Mouse (Mus musculus): ENCODE data around the gene Cmah. TPM values are rescaled to one million over a fixed set of nuclear protein-coding genes. Genes with fewer than 3 reads are reported as not detected.

The Cmah gene
- polyA plus RNA-seq, 1 experiment: 8.3 TPM

- Histone ChIP-seq H3K4me3 (ENCODE audit: insufficient read depth, low read depth, low read length) (no peak overlapping the region), H3K36me3 (ENCODE audit: control insufficient read depth, insufficient read depth, low read length) (no peaks in the 10 kb centered on the region; the same call in 1 of the 2 replicates), H3K27ac (ENCODE audit: insufficient read depth, low read depth, low read length) (no peak overlapping the region; the same call in 1 of the 2 replicates), H3K27me3 (replicated peaks; ENCODE audit: control insufficient read depth, insufficient read depth, low read length) (no peaks in the 10 kb centered on the region), H3K4me1 (ENCODE audit: control insufficient read depth, insufficient read depth, low read length) (no peaks in the 10 kb centered on the region)
- 42% methylated on average over 6 of the region's 6 CpGs for WGBS
- peak; percentile 42 for DNase-seq
- TF ChIP-seq CTCF (conservative IDR thresholded peaks at IDR 0.05; ENCODE audit: insufficient read depth, insufficient read length, low read depth, low read length): no peak
- no peak for TF ChIP-seq POLR2A (IDR thresholded peaks at IDR 0.05; ENCODE audit: low read depth, low read length)
Measured at GRCm38 (mm10) chr13:24442272-24442671, 115.1 kb downstream of the Cmah start.

- no peaks in the 10 kb centered on the region; the same call in 1 of the 2 replicates for H3K36me3 ChIP-seq (ENCODE audit: control insufficient read depth, insufficient read depth, low read length)
- no peak for TF ChIP-seq POLR2A (IDR thresholded peaks at IDR 0.05; ENCODE audit: low read depth, low read length)
- no peak for TF ChIP-seq CTCF (conservative IDR thresholded peaks at IDR 0.05; ENCODE audit: insufficient read depth, insufficient read length, low read depth, low read length)
- 78% methylated on average over 4 of the region's 4 CpGs for WGBS
- H3K27me3 ChIP-seq (replicated peaks; ENCODE audit: control insufficient read depth, insufficient read depth, low read length): no peaks in the 10 kb centered on the region
- H3K27ac ChIP-seq (ENCODE audit: insufficient read depth, low read depth, low read length): no peak overlapping the region
- no peak for DNase-seq
- H3K4me3 ChIP-seq (ENCODE audit: insufficient read depth, low read depth, low read length): no peak overlapping the region
- no peaks in the 10 kb centered on the region for H3K4me1 ChIP-seq (ENCODE audit: control insufficient read depth, insufficient read depth, low read length)
Measured at GRCm38 (mm10) chr13:24443763-24444347, 116.7 kb downstream of the Cmah start.

GRCm38 (mm10) chr13:24444709-24445108 is 117.5 kb downstream of the Cmah start:
- TF ChIP-seq CTCF (conservative IDR thresholded peaks at IDR 0.05; ENCODE audit: insufficient read depth, insufficient read length, low read depth, low read length) (no peak), POLR2A (IDR thresholded peaks at IDR 0.05; ENCODE audit: low read depth, low read length) (no peak)

GRCm38 (mm10) chr13:24445166-24445565 is 118.0 kb downstream of the Cmah start:
- no peak overlapping the region for H3K27ac ChIP-seq (ENCODE audit: insufficient read depth, low read depth, low read length)
- no peaks in the 10 kb centered on the region for H3K4me1 ChIP-seq (ENCODE audit: control insufficient read depth, insufficient read depth, low read length)
- H3K27me3 ChIP-seq (replicated peaks; ENCODE audit: control insufficient read depth, insufficient read depth, low read length): no peaks in the 10 kb centered on the region
- H3K36me3 ChIP-seq (ENCODE audit: control insufficient read depth, insufficient read depth, low read length): no peaks in the 10 kb centered on the region
- DNase-seq: no peak
- TF ChIP-seq POLR2A (IDR thresholded peaks at IDR 0.05; ENCODE audit: low read depth, low read length) (no peak), CTCF (conservative IDR thresholded peaks at IDR 0.05; ENCODE audit: insufficient read depth, insufficient read length, low read depth, low read length) (no peak)
- no peak overlapping the region for H3K4me3 ChIP-seq (ENCODE audit: insufficient read depth, low read depth, low read length)
- WGBS: 84% methylated on average over 3 of the region's 3 CpGs

More at GRCm38 (mm10) chr13:24444709-24445108, 117.5 kb downstream of the Cmah start:
- 51% methylated on average over 4 of the region's 4 CpGs for WGBS
- Histone ChIP-seq H3K4me1 (ENCODE audit: control insufficient read depth, insufficient read depth, low read length) (no peaks in the 10 kb centered on the region), H3K36me3 (ENCODE audit: control insufficient read depth, insufficient read depth, low read length) (no peaks in the 10 kb centered on the region), H3K27ac (ENCODE audit: insufficient read depth, low read depth, low read length) (no peak overlapping the region), H3K4me3 (ENCODE audit: insufficient read depth, low read depth, low read length) (no peak overlapping the region), H3K27me3 (replicated peaks; ENCODE audit: control insufficient read depth, insufficient read depth, low read length) (no peaks in the 10 kb centered on the region)
- peak; percentile 31 for DNase-seq

GRCm38 (mm10) chr13:24446081-24446480 is 118.9 kb downstream of the Cmah start:
- no peak for DNase-seq
- 78% methylated on average over 4 of the region's 4 CpGs for WGBS
- TF ChIP-seq POLR2A (IDR thresholded peaks at IDR 0.05; ENCODE audit: low read depth, low read length) (no peak), CTCF (conservative IDR thresholded peaks at IDR 0.05; ENCODE audit: insufficient read depth, insufficient read length, low read depth, low read length) (no peak)

GRCm38 (mm10) chr13:24447043-24447442 is 119.8 kb downstream of the Cmah start:
- Histone ChIP-seq H3K27ac (ENCODE audit: insufficient read depth, low read depth, low read length) (no peak overlapping the region), H3K36me3 (ENCODE audit: control insufficient read depth, insufficient read depth, low read length) (no peaks in the 10 kb centered on the region), H3K27me3 (replicated peaks; ENCODE audit: control insufficient read depth, insufficient read depth, low read length) (no peaks in the 10 kb centered on the region), H3K4me1 (ENCODE audit: control insufficient read depth, insufficient read depth, low read length) (no peaks in the 10 kb centered on the region), H3K4me3 (ENCODE audit: insufficient read depth, low read depth, low read length) (no peak overlapping the region)
- WGBS: 67% methylated on average over 5 of the region's 5 CpGs
- DNase-seq: no peak
- TF ChIP-seq POLR2A (IDR thresholded peaks at IDR 0.05; ENCODE audit: low read depth, low read length): no peak

More at GRCm38 (mm10) chr13:24446081-24446480, 118.9 kb downstream of the Cmah start:
- no peaks in the 10 kb centered on the region for H3K27me3 ChIP-seq (replicated peaks; ENCODE audit: control insufficient read depth, insufficient read depth, low read length)
- H3K4me3 ChIP-seq (ENCODE audit: insufficient read depth, low read depth, low read length): no peak overlapping the region
- H3K36me3 ChIP-seq (ENCODE audit: control insufficient read depth, insufficient read depth, low read length): no peaks in the 10 kb centered on the region
- H3K4me1 ChIP-seq (ENCODE audit: control insufficient read depth, insufficient read depth, low read length): no peaks in the 10 kb centered on the region
- H3K27ac ChIP-seq (ENCODE audit: insufficient read depth, low read depth, low read length): no peak overlapping the region

- TF ChIP-seq POLR2A (IDR thresholded peaks at IDR 0.05; ENCODE audit: low read depth, low read length): no peak
- no peak for TF ChIP-seq CTCF (conservative IDR thresholded peaks at IDR 0.05; ENCODE audit: insufficient read depth, insufficient read length, low read depth, low read length)
- Histone ChIP-seq H3K36me3 (ENCODE audit: control insufficient read depth, insufficient read depth, low read length) (no peaks in the 10 kb centered on the region), H3K27me3 (replicated peaks; ENCODE audit: control insufficient read depth, insufficient read depth, low read length) (no peaks in the 10 kb centered on the region), H3K27ac (ENCODE audit: insufficient read depth, low read depth, low read length) (no peak overlapping the region), H3K4me1 (ENCODE audit: control insufficient read depth, insufficient read depth, low read length) (no peaks in the 10 kb centered on the region), H3K4me3 (ENCODE audit: insufficient read depth, low read depth, low read length) (no peak overlapping the region)
- 69% methylated on average over 6 of the region's 6 CpGs for WGBS
- DNase-seq: no peak
Measured at GRCm38 (mm10) chr13:24448578-24448977, 121.4 kb downstream of the Cmah start.

All from kidney, adult 2 months (tissue).